Mouse (Mus musculus): ENCODE data around the gene Slc25a15.

DNA sequence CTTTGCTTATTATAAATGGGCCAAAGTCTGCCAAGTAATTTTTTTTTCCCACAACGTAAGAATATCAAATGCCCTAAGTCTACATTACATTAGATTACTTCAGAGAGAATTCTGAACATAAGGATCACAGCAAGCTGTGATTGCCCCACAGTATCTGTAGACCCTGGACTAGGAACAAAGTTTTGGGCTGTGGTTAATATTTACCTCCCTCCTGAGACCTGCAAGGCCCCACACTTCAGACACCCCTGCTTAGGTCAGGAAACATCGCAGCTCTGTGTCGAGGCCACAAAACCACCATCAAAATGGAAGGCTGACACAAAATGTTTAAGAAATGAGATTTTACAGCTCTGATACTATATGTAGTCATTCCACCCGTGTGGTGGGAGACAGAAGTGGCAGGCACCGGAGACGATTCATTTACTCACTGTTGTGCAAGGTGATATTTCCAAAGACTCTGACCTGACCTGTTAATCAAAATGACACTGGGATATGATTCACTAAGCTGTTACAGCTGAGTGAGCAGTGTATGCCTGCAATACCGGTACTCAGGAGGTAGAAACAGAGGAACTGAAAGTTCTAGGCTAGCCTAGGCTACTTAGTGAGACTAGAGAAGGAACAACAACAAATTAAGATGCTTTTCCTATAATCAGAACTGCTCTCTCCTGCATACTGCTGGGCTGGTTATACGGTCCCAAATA lies 7.5 kb downstream of the Slc25a15 start:
- TF ChIP-seq GATA1 (IDR thresholded peaks at IDR 0.05; ENCODE audit: borderline replicate concordance, low read length) (no peak), FLI1 (IDR thresholded peaks at IDR 0.05; ENCODE audit: low read length) (no peak)
